ENCODE assay signal across 11 mouse cellular contexts in the genomic region with DNA sequence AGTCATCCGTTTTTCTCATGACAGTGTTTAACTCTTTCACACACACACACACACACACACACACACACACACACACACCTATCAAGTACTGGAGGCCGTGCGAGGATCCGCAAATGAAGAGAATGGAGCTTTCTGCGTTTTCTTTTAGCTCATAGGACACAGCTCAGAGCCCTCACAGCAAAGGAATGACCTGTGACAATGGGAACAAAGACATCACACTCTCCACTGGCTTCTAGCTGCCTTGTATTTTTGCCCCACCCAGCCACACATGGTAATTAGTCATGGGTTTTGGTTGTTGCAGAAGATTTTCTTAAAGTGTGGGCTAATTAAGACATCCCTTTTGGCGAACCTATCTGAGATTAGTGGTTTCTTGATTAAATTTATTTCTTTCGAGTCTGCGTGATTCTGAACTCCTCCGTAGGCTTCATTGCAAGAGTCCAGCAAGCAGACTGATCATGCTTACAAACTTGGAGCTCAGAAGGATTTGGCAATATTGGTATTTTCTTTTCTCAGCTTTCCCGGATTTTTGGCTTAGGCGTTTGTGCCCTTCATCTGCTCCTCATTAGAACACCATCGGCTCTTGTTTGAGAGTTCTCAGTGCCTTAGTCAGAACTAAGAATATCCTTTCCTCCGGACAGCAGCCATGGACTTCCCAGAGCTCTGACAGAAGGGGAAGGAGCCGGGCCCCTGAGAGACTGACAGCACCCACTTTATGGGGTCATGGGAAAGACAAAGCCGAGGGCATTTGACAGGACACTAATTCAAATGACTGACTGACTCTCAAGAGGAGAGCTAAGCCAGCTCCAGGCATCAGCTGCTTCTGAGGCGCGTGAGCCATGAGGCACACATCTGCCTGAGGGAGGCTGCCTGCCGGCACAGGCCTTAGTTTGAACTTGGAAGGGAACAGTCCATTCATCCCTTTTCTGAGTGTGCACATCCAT.
A peak's percentile ranks its signal among the peaks of the same experiment; 100 is the strongest.
DNase-seq lines count a peak whose midpoint lies in the region; ATAC-seq and TF ChIP-seq lines count a peak whose summit lies in the region.
"Had no signal": no experiment of that assay in that cellular context is flagged by ENCODE, and none has a peak within 500 bp of the region (broad histone marks: within the 10 kb centered on the region; RNA-seq: fewer than 3 reads in every experiment).

No protein-coding gene starts in this region.

- no peak overlapping the region for H3K4me3 ChIP-seq in forebrain, embryonic 10.5 days
- H3K4me3 ChIP-seq in forebrain, embryonic 15.5 days = no peak overlapping the region
- no peak overlapping the region for H3K4me3 ChIP-seq in midbrain, embryonic 10.5 days
- no peak overlapping the region for H3K4me3 ChIP-seq in midbrain, embryonic 16.5 days (ENCODE audit: low read depth, low read length)
- H3K4me3 ChIP-seq in heart, embryonic 12.5 days = no peak overlapping the region
- H3K4me3 ChIP-seq in stomach, postnatal 0 days (ENCODE audit: low read depth, low read length) = no peak overlapping the region
- H3K4me3 ChIP-seq: layer of hippocampus, adult 2 months had no signal

- DNase-seq in forebrain, embryonic 10.5 days (ENCODE audit: extremely low spot score, low spot score) = no peak
- DNase-seq in midbrain, embryonic 10.5 days (ENCODE audit: low spot score) = peak; percentile 60
- peak; percentile 24 for DNase-seq in retina, embryonic 14.5 days (ENCODE audit: low spot score)
- DNase-seq in stomach, postnatal 0 days (ENCODE audit: low spot score) = no peak
- DNase-seq: cerebellum, postnatal 14 days had no signal

- TF ChIP-seq EP300 in stomach, postnatal 0 days (optimal IDR thresholded peaks at IDR 0.05) = no peak

- no peaks in the 10 kb centered on the region for H3K36me3 ChIP-seq in forebrain, embryonic 10.5 days (replicated peaks)
- no peaks in the 10 kb centered on the region for H3K36me3 ChIP-seq in forebrain, embryonic 15.5 days
- H3K36me3 ChIP-seq in midbrain, embryonic 10.5 days = no peaks in the 10 kb centered on the region
- no peaks in the 10 kb centered on the region for H3K36me3 ChIP-seq in midbrain, embryonic 16.5 days (ENCODE audit: control insufficient read depth, insufficient read depth, low read length)
- no peaks in the 10 kb centered on the region for H3K36me3 ChIP-seq in heart, embryonic 12.5 days
- no peaks in the 10 kb centered on the region for H3K36me3 ChIP-seq in stomach, postnatal 0 days (ENCODE audit: control insufficient read depth, insufficient read depth, low read length)

- H3K4me1 ChIP-seq in forebrain, embryonic 10.5 days = peaks cover 37% of the 10 kb centered on the region
- 0 out of 2 replicates have a peak, but pooled peaks cover 3% of the 10 kb centered on the region for H3K4me1 ChIP-seq in forebrain, embryonic 15.5 days
- H3K4me1 ChIP-seq in midbrain, embryonic 10.5 days = peaks cover 36% of the 10 kb centered on the region
- H3K4me1 ChIP-seq in midbrain, embryonic 16.5 days (ENCODE audit: control insufficient read depth, insufficient read depth, low read length) = no peaks in the 10 kb centered on the region
- H3K4me1 ChIP-seq in heart, embryonic 12.5 days (replicated peaks) = peaks cover 45% of the 10 kb centered on the region
- H3K4me1 ChIP-seq in stomach, postnatal 0 days (replicated peaks; ENCODE audit: control insufficient read depth, insufficient read depth) = no peaks in the 10 kb centered on the region

- H3K9ac ChIP-seq in forebrain, embryonic 15.5 days (replicated peaks) = no peak overlapping the region
- no peak overlapping the region for H3K9ac ChIP-seq in midbrain, embryonic 16.5 days (ENCODE audit: low read depth, low read length)
- H3K9ac ChIP-seq in heart, embryonic 12.5 days = no peak overlapping the region
- no peak overlapping the region for H3K9ac ChIP-seq in stomach, postnatal 0 days (ENCODE audit: low read length)

- H3K4me2 ChIP-seq in forebrain, embryonic 15.5 days (replicated peaks) = no peak overlapping the region
- no peak overlapping the region for H3K4me2 ChIP-seq in midbrain, embryonic 16.5 days (ENCODE audit: low read length)
- H3K4me2 ChIP-seq in heart, embryonic 12.5 days = no peak overlapping the region
- H3K4me2 ChIP-seq in stomach, postnatal 0 days (replicated peaks; ENCODE audit: low read depth) = no peak overlapping the region

- peak overlapping the region; percentile 54 for H3K27ac ChIP-seq in forebrain, embryonic 10.5 days
- H3K27ac ChIP-seq in forebrain, embryonic 15.5 days (replicated peaks) = no peak overlapping the region
- peak overlapping the region; percentile 57; the same call in 1 of the 2 replicates for H3K27ac ChIP-seq in midbrain, embryonic 10.5 days (replicated peaks)
- H3K27ac ChIP-seq in midbrain, embryonic 16.5 days (ENCODE audit: low read length) = no peak overlapping the region
- H3K27ac ChIP-seq in heart, embryonic 12.5 days (ENCODE audit: poor library complexity, severe bottlenecking) = peak overlapping the region; percentile 66
- H3K27ac ChIP-seq in stomach, postnatal 0 days (replicated peaks) = no peak overlapping the region
- H3K27ac ChIP-seq: layer of hippocampus, adult 2 months had no signal

- WGBS in forebrain, embryonic 10.5 days = 49% methylated on average over 18 of the region's 18 CpGs
- 27% methylated on average over 18 of the region's 18 CpGs for whole genome bisulfite sequencing in forebrain, embryonic 15.5 days
- 40% methylated on average over 18 of the region's 18 CpGs for WGBS in midbrain, embryonic 10.5 days
- WGBS in midbrain, embryonic 16.5 days = 26% methylated on average over 18 of the region's 18 CpGs
- 54% methylated on average over 18 of the region's 18 CpGs for WGBS in heart, embryonic 12.5 days
- WGBS in stomach, postnatal 0 days = 63% methylated on average over 18 of the region's 18 CpGs

- no peaks in the 10 kb centered on the region for H3K27me3 ChIP-seq in forebrain, embryonic 10.5 days (ENCODE audit: poor library complexity, severe bottlenecking)
- no peaks in the 10 kb centered on the region for H3K27me3 ChIP-seq in forebrain, embryonic 15.5 days
- peaks cover 40% of the 10 kb centered on the region for H3K27me3 ChIP-seq in midbrain, embryonic 10.5 days (ENCODE audit: low read depth, poor library complexity, severe bottlenecking)
- H3K27me3 ChIP-seq in midbrain, embryonic 16.5 days (ENCODE audit: control insufficient read depth, insufficient read depth, low read depth, low read length) = no peaks in the 10 kb centered on the region
- H3K27me3 ChIP-seq in heart, embryonic 12.5 days (replicated peaks) = no peaks in the 10 kb centered on the region
- no peaks in the 10 kb centered on the region for H3K27me3 ChIP-seq in stomach, postnatal 0 days (ENCODE audit: control insufficient read depth, insufficient read depth, low read length)

- no peak for ATAC-seq in forebrain, embryonic 15.5 days (replicated peaks)
- ATAC-seq in midbrain, embryonic 16.5 days = no peak
- ATAC-seq in heart, embryonic 12.5 days (ENCODE audit: insufficient number of reproducible peaks, low FRiP score) = peak; percentile 53; the same call in 1 of the 2 replicates
- ATAC-seq in granulocyte monocyte progenitor cell, adult 5-6 weeks (replicated peaks; ENCODE audit: poor library complexity, severe bottlenecking) = no peak
- ATAC-seq in stomach, postnatal 0 days (ENCODE audit: low FRiP score, low TSS enrichment) = no peak
- ATAC-seq: intestine, postnatal 0 days had no signal

- no peaks in the 10 kb centered on the region for H3K9me3 ChIP-seq in forebrain, embryonic 10.5 days
- H3K9me3 ChIP-seq in forebrain, embryonic 15.5 days = no peaks in the 10 kb centered on the region
- H3K9me3 ChIP-seq in midbrain, embryonic 10.5 days (replicated peaks) = no peaks in the 10 kb centered on the region
- no peaks in the 10 kb centered on the region for H3K9me3 ChIP-seq in midbrain, embryonic 16.5 days (replicated peaks; ENCODE audit: control insufficient read depth, low read length, poor library complexity, severe bottlenecking)
- no peaks in the 10 kb centered on the region for H3K9me3 ChIP-seq in heart, embryonic 12.5 days (replicated peaks)
- no peaks in the 10 kb centered on the region for H3K9me3 ChIP-seq in stomach, postnatal 0 days (ENCODE audit: control insufficient read depth, low read length)

- TF ChIP-seq CTCF in stomach, postnatal 0 days (IDR thresholded peaks at IDR 0.05; ENCODE audit: low read depth) = no peak

Comparison
In these comparisons a context has a peak if more than half of its experiments do, and no peak if none do; other contexts are left out.
1. H3K27ac ChIP-seq: peak in forebrain, embryonic 10.5 days (single experiment), midbrain, embryonic 10.5 days (single experiment) and heart, embryonic 12.5 days (single experiment); none in forebrain, embryonic 15.5 days (single experiment), midbrain, embryonic 16.5 days (single experiment) and stomach, postnatal 0 days (single experiment).
2. DNase-seq: peak in midbrain, embryonic 10.5 days (single experiment) and retina, embryonic 14.5 days (single experiment); none in forebrain, embryonic 10.5 days (single experiment) and stomach, postnatal 0 days (single experiment).